Mouse (Mus musculus) left cerebral cortex, postnatal 10 days (tissue): ENCODE measurements around the gene Zfp36l1. TPM values are rescaled to one million over a fixed set of nuclear protein-coding genes. Genes with fewer than 3 reads are reported as not detected.

Experiments used
- DNase-seq, 2 experiments: peaks; one replicate each; pipeline ENCODE4 v3.0.0; 2021 to 2022; ENCODE audit warnings: low spot score in 2 of 2, mixed read lengths in 1 of 2; ENCODE audit errors: extremely low spot score in 1 of 2
- intact Hi-C: fragments of 180-260 bp; cut with DNase I; formaldehyde crosslinking; loops from one replicate; pipeline ENCODE4 v1.15.1; 2025
- total RNA-seq, 2 experiments: library from RNA; stranded (reverse); gene quantifications; 2 replicates each; pipeline ENCODE4 v1.2.3; 2021

Zfp36l1 gene
- total RNA-seq, 2 experiments from 2014 or later, result 36.4 to 46.9 TPM

DNA sequence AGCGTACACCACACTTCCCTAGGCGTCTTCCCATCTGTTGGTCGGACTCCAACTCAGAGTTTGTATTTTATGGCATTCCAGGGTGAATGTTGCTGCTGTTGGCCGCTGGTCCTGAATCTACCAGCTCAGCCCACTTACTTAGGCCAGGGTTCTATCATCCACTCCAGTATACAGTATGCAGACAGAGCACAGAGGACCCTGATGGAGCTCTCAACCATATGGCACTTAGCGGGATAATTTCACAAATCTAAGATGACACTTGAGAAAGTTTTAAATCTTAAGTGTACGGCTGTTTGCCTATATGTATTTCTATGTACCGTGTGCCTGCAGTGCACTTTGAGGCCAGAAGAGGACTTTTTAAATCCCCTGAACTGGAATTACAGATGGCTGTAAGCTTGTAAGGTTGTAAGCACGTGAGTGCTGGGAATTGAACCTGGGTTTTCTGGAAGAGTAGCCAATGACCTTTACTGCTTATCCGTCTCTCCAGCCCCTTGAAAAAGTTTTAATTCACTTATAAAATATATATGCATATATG is 20.3 kb upstream of the Zfp36l1 start:
- intact Hi-C loops, result loop anchor here (2.0 kb wide), 1 partner anchor 520 kb away; no protein-coding TSS in a partner anchor

DNA sequence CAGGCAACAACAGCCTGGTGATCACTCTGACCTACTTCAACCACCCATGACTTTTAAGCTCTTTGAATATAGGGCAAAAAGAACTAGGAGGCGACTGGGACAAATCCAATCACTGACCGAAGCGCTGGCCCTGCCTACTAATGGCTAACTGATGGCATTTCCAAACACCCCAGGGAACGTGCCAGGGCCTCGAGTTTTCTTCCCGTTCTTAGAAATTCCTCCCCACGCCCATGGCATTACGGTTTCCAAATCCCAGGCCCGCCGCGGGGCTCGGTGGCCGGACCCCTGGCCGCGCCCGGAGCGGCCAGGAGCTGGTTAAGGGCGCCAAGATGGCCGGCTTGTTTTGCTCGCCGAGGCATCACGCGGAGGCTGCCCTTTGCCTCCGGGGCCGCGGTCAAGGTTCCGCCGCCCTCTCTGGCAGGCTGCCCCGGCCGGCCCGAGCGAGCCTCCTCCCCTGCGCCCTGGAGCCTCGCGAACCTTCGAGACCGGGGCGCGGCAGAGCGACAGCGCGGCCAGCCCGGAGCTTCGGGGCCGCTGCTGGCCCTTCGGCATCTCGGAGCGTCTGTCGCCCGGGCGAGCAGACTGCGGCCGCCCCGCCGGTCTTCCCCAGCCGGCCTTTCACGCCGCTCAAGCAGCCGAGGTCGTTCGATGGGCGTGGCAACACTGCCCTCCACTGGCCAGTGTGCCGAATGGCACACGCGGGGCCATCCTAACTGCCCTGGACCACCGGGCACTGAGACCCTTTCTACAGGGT is 19.6 kb upstream of the Zfp36l1 start:
- DNase-seq, result peak; percentile 68 to 92
- intact Hi-C loops, result loop anchor here (2.0 kb wide), 1 partner anchor 520 kb away; no protein-coding TSS in a partner anchor

More for the DNA sequence above, 20.3 kb upstream of the Zfp36l1 start:
- DNase-seq, result no peak

DNA sequence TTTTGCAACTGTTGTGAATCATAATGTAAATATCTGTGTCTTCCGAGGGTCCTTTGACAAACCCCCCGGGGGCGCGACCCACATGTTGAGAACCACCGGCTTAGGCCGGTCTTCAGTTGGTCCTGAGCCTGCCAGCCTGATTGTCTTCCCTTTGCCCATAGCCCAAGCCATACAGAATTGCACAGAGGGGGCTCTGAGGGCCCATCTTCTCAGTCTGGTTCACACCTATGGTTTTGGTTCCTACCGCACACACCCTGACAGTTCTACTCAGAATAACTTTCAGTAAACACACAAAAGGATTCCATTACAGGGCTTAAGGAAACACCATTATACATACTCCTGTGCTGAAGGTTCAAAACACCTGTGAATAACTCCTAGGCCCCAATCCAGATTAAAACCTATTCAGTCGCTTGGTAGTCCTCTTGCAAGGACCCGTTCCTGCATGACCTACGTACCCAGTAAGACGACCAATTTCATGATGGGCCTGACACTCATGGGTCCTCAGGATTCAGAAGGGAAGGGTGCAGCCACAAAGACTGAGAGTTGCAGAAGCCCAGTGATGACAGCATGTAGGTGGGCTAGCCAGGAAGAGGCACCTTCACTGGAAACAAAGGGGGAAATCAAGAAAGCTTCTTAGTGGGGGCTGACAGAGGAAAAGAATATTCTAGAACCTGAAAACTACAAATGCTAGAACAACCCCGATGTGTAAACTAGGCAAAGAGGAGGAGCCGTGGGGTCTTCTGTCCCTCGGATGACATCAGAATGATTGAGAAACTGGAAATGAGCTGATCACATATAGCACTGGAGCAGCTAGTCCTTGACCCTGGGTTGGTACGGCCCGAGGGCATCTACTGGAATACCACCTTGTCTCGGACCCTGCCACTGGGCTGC is 18.8 kb upstream of the Zfp36l1 start:
- intact Hi-C loops, result loop anchor here (2.0 kb wide), 1 partner anchor 519 kb away; no protein-coding TSS in a partner anchor

DNA sequence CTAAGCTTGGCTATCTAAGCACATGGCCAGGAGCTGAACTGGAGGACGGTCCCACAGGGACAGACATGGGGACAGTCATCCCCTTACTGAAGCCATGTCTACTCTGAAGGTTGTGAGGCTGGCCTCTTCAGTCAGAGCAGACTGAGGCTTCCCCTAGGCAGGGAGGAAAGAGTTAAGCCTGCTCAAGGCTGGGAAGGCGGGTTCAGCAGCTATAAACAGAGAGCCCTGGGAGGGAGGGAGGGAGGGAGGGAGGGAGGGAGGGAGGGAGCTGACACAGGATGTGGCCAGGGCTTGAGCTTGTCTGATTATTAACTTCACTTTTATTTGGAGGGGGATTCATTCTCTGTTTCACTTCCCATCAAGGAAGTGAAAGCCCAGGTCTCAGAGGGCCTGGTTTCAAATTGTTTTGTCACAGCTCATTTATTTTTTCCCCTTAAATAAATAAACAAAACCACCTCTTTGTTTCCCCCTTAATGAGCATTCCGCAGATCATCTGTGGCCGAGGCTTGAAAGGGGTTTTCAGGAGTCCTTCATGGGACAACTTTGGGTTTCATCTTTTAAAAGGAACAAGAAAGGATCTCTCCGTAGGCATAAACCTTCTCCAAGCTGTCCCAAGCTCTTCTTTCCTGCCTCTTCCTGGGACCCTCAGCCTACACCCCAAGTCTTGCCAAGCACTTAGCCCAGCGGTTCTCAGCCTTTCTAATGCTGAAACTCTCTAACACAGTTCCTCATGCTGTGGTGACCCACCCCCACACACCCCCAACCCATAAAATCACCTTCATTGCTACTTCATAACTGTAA is 17.9 kb upstream of the Zfp36l1 start:
- no peak for DNase-seq
- intact Hi-C loops, result no loop called here

More for the DNA sequence above, 18.8 kb upstream of the Zfp36l1 start:
- DNase-seq, result no peak

DNA sequence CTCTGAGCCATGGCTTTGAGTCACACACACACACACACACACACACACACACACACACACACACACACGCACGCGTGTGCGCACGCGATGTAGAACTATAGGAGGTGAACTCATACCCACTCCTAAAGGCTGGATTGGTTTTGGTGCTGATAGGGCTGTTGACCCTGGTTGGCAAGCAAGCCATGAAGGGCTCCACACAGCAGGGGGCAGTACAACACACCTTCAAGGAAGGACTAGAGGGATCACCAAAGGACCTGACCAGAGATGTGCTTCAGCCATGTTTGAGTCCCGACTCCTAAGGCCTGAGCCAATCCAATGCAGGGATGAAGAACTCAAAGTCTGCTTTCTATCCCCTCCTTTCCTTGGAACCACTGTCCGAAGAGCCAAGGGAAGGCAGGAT is 16.7 kb upstream of the Zfp36l1 start:
- intact Hi-C loops, result no loop called here
- DNase-seq, result no peak

DNA sequence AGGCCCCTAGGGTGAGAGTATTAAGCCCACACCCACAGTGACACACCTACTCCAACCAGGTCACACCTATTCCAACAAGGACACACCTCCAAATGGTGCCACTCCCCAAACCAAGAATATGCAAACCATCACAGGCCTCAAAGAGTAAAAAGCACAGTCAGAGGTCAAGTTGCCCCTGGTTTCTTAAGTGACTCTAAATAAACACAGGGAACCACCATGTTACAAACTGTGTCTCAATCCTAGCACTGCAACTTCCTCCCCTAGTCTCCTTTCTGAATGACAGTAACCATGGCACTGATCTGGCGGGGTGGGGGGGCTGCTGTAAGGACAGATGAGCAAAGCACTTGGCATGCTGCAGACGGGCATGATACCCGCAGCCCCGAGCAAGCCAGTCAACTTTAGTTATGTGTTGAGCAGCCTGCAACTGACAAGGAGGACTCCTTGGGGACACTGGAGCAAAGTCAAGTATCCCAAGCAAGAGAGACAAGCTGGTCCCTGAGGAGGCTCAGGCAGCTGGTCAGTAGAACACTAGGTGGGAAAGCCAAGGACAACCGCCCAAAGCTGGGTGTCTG is 14.5 kb upstream of the Zfp36l1 start:
- intact Hi-C loops, result no loop called here
- DNase-seq, result no peak

DNA sequence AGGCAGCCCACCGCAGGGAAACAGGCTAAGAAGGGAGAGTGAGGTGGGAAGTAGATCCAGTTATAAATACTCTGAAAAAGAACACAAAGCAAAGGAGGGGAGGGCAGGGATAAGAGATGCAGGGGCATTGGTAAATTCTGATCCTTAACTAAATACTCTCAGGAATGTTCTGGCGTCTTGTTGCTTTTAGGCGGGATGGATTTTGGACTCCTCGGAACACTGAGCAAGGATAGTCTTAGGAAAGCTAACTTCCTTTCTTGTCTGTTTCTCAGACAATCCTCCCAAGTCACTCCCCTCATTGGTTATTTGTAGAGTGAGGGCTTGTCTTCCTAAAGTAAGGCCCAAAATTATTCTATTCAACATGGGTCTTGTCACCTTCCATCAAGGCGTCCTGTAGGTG is 12.5 kb upstream of the Zfp36l1 start:
- DNase-seq, result no peak
- intact Hi-C loops, result no loop called here

DNA sequence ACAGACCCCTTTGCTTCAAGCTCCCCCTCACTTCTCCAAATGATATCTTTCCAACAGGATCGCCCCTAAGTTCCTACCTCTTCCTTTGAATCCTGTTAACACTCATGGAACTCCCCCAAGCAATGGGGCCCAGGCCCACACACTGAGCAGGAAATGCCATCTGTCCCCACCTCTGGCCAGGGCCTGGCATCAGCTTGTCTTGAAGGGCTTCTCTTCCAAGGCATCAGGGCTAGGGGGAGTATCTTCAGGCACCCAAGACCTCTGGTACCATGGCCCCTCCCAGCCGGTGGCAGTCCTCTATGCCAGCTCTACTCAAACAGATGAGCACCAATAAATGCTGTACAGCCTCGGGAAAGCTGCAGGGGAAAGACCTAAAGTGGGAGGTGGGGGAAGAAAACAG is 11.9 kb upstream of the Zfp36l1 start:
- intact Hi-C loops, result no loop called here
- DNase-seq, result no peak

DNA sequence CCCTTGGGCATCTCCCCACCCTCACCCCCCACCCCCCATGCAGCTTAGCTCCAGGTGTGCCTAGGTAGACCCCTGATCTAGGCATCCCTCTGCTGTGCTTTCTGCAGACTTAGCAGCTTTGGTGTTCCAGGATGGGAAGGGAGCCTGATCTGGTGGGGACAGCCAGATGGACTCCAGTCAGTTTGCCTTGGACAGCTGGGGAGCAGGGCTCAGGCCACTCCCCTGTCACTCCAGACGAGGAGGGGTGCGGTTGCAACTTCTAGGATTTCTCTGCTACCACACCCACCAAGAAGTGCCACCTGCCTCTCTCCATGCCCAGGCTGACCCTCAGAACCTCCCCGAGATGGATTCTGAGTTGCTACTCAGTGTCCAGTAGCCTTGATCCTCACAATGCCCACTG is 11.4 kb upstream of the Zfp36l1 start:
- intact Hi-C loops, result no loop called here
- DNase-seq, result no peak

DNA sequence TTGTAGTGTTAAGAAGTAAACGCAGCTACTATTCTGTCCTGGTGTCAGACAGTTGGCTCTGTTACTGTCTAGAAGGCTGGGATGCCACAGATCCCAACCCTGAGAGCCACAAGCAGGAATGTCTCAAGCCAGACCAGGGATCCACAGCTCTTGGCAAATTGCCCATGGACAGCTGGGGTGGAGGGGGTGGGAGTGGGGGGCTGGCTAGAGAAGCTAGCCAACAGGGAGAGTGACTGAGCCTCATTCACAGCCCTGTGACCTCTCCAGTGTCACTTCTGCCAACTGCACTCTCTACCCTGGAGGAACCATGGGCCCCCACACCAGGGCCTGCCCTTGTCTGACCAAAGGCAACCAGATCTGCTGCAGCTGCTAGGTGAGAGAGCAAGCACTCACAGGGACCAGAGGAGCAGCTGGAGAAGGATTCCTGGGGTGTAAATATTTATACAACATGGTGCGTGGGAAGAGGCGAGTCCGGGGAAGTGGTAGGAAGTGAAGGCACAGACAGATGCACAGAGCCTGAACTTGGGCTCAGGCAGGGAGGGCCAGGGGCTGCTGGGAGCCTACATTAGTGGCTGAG is 10.5 kb upstream of the Zfp36l1 start:
- peak in 1 of 2 experiments; percentile 55 for DNase-seq
- intact Hi-C loops, result no loop called here

DNA sequence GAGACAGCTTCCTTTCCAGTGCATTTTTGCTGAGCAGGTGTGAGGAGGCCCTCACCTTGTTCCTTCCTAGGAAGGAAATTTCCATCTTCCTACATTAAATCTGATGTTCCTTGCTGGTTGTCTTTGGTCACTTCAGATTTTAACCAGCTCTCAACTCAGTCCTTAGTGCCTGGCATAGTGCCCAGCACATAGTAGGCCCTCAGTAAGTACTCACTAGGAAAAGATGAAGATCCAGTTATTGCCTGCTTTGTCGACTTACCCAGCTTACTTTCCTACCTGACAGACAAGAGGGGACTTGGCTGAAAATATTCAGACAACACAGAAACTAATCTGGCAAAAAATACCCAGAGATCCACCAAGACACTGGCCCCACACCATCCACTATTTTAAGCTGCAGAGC is 8.6 kb upstream of the Zfp36l1 start:
- intact Hi-C loops, result no loop called here
- no peak for DNase-seq

DNA sequence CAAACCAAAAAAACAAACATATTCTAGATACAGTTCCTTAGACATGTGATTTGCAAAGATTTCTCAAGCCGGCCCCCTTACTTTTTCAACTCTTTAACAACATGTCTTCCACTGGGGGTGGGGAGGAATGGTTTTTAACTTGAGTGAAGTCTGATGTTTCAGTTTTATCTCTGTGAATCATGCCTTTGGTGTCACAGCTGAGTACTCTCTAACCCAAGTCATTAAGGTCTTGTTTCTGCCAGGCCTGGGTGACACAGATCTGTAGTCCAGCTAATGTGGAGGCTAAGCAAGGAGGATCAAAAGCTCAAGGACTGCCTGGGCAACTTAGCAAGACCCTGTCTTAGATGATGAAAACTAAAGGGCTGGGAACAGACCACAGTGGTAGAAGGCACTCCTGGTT is 5.8 kb upstream of the Zfp36l1 start:
- DNase-seq, result no peak
- intact Hi-C loops, result no loop called here

DNA sequence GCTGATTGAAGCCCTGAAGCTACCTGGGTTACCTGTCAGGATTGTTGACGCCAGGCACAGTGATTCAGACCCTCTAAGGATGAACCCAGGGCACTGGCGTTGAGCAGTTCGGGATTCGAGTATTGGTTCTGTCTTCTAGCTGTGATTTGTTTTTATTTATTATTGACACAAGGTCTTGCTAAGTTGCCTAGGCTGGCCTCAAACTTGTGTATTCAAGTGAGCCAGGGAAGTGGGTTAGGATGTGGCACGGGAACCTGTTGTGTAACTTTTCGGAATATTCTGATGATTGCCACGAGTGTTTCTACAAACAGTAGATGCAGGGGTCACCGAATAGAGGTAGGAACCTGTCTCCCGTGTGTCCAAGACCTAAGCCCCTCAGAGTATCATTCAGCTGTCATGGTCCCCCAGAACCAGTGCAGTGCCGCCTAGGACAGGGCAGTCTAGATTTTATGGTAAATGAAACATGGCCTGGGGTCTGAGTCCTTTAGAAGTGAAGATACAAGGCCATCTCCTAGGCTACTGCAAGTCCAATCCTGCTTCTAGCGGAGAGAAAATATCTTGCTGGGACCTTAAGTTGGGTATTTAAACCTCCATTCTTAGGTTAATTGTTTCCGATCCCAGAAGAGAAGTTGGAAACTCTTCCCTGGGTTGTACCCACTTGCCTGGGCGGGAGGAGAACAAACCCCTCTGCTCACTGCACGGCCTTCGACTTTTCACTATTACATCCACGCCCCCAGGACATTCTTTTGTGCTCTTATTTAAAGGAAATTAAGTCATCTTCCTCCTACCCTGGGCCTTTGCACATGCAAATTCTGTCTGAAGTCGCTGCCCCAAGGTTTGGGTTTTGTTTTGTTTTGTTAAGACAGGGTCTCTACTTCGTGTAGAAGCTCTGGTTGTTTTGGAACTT is 3.6 kb upstream of the Zfp36l1 start:
- intact Hi-C loops, result no loop called here

DNA sequence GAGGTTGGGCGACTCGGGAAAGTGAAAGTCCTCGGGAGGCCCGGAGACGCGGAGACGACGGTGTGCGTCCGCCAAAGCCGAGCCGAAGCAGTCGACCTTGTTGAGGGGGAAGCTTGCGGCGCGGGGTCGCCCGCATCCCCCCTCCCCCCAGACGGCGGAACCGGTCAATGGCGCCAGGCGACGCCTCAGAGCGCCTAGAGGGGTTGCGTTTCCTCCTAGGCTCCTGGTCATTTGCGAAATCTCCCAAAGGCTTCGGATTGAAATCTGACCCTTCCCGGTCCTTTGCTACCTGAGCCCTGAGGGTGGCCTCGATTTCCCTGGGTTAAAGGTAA is 3.0 kb upstream of the Zfp36l1 start:
- intact Hi-C loops, result no loop called here
- no peak for DNase-seq

More for the DNA sequence above, 3.6 kb upstream of the Zfp36l1 start:
- no peak for DNase-seq

DNA sequence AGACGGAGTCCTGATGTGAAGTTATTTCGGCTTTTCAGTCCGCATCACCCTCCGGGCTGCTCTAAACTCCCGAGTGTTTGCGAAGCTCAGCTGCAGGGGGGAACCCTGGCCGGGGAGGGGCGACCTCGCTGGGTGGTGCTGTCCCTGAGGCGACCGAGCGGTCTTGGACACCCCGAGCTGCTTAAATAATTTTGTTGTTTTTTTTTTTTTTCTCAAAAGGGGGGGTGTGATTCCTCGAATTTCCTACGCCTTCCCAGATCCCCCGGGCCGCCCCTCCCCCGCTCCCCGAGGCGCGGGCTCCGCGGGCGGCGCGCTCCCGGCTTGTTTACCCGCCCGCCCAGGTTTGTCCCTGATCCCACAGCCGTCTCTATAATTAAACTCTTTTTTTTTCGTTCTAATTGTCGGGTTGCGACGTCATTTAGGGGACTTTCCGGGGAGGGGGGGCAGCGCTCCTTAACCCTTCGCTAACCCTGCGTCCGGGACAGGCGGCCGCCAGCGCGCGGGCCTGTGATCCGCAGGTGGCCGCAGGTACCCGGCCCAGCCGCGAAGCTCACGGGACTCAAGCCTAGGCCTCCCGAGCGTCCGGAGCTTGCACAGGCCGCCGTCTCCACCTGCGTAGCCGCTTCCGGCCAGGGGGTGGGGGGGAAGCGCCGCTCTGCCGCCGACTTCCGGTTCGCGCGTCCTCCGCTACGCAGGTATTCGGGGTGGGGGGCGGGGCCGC is 2.5 kb upstream of the Zfp36l1 start:
- intact Hi-C loops, result no loop called here
- peak in 1 of 2 experiments; percentile 90 for DNase-seq

DNA sequence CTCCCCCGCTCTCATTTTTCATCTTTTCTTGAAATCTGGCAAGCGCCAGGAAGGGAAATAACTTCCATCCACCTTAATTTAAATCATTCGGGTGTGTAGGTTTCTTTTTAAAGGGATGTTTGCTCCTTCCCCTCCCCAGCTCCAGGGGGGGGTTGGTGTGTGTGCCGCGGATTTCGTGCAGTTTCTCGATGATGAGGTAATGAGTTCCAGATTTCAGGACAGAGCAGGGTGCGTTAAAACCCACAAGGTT is 2.0 kb upstream of the Zfp36l1 start:
- intact Hi-C loops, result loop anchor here (5.0 kb wide), 2 partner anchors 53 to 143 kb away; no protein-coding TSS in a partner anchor
- no peak for DNase-seq
